Mouse (Mus musculus): Measurements from ENCODE around the gene Phf13.
A peak's percentile ranks its signal among the peaks of the same experiment; 100 is the strongest.

The Phf13 gene

DNA sequence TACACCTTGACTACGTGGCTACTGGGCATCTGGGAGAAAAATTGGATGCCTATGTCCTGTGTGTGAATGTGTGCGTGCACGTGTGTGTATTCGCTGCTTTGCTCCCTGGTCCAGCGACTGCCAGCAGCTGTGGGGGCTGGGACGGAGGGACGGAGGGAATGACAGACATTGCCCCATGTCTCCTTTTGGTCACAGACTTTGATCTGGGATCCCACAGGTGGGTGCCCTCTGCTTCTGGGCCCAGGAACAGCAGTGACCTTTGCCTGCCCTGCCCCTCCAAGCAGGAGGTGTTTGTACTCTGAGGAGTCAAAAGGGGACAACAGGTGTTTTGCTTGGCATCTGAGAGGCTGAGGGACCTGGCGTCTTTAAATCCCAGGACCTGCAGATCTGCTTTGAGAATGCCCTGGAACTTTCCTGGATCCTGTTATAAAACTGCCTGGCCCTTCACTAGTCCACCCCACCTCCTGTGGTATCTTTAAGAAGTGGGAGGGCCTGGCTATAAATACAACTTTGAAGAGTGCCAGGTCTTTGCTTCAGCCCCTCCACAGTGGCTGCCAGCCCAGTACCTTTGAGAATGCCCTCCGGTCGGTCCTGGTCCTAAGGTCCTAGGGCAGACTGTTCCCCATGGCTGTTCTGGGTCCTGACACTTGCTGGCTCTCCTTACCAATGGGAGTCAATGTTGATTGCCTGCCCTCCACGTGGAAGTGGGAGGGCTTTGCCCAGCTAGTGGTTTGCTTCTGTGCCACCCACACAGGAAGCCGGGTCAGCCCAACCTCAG, 17.2 kb upstream of the Phf13 start:
- no peak for DNase-seq (ENCODE audit: low read depth)

DNA sequence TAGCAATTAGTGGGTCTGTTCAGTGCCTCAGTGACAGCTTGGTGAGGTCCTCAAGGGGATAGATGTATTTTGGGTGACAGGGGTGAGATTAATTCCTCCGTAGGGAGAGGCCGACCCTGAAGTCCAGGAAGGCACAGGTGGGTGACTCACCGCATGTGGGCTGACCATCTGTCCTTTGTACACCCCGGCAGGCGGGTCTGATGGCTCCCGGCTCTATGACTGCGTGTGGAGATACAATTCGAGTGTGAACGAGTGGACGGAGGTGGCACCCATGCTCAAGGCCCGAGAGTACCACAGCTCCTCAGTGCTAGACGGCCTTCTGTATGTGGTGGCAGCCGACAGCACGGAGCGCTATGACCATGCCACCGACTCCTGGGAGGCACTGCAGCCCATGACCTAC, 16.1 kb upstream of the Phf13 start:
- no peak for DNase-seq (ENCODE audit: low read depth)

DNA sequence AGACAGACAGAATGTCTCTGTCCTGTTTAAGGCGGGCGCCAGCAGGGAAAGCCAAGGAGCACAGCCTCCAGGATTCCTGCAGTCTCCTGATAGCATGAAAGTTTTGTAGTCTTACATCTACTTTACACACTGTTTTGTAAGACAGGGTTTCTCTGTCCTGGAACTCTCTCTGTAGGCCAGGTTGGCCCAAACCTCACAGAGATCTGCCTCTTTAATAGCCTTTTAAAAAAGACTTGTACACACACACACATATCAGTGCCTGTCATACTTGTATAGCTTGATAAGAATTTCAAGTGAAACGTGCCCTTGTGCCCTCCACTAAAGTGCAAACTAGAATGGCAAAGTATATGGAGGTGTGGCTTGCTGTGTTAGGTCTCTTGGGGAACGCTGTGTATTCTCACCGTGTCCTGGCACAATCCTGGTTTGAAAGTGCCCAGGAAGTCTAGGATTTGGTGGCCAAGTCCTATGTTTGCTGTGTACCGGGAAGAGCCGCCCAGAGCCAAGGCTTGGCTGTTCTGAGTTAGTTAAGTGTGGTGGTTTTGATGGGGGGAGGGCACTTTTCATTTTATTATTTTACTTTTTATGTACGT, 15.2 kb upstream of the Phf13 start:
- no peak for DNase-seq (ENCODE audit: low read depth)

- no peak for DNase-seq (ENCODE audit: low read depth)
Measured at GRCm38 (mm10) chr4:152010707-152011134, 14.7 kb upstream of the Phf13 start.

GRCm38 (mm10) chr4:152010091-152010706, 14.1 kb upstream of the Phf13 start:
- no peak for DNase-seq (ENCODE audit: low read depth)

DNA sequence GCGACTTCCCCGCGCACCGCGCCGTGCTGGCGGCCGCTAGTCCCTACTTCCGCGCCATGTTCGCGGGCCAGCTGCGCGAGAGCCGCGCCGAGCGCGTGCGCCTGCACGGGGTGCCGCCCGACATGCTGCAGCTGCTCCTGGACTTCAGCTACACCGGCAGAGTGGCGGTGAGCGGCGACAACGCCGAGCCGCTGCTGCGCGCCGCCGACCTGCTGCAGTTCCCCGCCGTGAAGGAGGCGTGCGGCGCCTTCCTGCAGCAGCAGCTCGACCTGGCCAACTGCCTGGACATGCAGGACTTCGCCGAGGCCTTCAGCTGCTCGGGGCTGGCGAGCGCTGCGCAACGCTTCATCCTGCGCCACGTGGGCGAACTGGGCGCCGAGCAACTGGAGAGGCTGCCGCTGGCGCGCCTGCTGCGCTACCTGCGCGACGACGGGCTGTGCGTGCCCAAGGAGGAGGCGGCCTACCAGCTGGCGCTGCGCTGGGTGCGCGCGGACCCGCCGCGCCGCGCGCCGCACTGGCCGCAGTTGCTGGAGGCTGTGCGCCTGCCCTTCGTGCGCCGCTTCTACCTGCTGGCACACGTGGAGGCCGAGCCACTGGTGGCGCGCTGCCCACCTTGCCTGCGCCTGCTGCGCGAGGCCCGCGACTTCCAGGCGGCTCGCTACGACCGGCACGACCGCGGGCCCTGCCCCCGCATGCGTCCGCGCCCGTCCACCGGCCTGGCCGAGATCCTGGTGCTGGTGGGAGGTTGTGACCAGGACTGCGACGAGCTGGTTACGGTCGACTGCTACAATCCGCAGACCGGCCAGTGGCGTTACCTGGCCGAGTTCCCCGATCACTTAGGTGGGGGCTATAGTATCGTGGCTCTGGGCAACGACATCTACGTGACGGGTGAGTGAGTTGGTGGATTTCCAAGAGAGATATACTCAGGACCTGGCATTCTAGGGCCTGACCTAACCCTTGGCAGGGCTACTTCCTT, 13.3 kb upstream of the Phf13 start:
- no peak for DNase-seq (ENCODE audit: low read depth)

DNA sequence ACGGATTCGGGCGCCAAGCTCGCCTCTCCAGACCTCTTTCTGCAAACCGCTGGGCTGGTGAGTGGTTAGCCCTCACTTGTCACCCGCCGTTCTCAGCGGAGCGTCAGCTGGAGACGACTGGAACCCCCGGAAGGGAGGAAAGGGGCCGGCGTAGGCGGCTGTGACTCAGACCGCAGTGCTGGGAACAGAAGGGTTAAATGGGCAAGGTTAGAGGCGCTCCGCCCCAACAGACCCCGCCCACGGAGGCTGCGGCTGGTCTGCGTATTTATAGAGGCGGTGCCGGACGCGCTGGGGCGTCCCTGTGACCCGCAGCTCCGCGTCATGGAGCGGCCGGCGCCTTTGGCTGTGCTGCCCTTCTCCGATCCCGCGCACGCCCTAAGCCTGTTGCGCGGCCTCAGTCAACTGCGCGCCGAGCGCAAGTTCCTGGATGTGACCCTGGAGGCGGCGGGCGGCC, 12.6 kb upstream of the Phf13 start, which contains the start of gene Klhl21:
Gene Klhl21 (plus strand): TSS at position 182 of the 454 bp plus-strand sequence.
- DNase-seq (ENCODE audit: low read depth): peak; percentile 93

DNA sequence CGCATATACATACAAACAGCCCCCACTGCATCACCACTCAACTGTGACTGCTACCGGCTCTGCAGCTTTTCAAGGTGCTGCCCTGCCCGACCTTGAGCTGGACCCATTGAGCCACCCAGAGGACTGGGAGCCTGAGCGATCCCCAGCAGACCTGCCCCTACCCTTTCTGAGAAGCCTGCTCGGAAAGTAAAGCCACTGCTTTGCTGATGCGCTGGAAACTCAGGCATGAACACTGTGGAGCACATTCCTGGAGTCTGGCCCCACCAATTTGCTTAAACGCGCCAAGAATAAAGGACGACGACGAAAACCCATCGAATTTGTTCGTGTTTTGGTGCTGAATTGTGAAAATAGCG, 12.1 kb upstream of the Phf13 start:
- no peak for DNase-seq (ENCODE audit: low read depth)

DNA sequence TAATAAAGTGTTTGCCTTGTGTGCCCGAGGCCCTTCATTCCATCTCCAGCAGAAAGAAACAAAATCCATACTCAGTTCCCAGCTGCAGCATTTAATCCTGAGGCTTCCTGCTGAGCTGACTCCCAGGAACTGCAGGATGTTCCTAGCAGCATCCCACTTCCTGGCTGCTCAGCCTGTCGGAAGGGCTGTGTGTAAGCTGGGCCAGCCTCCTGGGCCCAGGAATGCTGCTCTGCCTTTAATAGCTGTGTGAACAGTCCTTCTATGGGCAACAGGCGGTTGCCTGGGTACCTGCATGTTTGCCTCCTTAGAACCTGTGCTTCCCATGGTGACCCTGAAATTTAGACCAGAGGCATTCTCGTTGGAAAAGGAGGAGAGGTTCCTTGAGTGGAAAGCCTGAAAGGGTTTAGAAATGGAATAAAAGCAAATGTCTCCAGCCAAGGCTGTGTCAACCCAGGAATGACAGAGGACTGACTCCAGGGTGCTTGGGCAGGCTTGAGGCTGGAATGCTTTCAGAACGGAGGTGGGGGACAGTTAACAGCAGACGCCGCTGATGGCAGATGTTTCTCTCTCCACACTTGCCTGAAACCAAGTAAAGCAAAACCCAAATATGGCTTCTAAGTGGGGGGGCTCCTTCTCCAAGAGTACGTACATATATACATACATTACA, 11.6 kb upstream of the Phf13 start:
- no peak for DNase-seq (ENCODE audit: low read depth)

DNA sequence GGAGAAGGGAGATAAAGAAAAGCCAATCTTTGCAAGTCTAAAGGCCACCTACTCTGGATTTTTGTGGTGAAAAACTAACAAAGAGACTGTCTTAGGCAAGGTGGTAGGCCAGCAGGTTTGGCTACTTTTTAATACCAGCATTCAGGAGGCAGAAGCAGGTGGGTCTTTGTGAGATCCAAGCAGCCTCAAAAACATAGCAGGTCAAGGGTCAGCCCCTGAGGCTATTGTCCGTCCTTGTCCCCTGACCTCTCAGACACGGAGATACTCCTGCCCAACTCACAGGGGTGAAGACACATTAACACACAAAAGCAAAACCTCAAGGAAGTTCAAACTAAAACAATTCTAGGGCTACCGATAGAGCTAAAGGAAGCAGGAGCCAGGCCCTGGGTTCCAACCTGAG, 10.8 kb upstream of the Phf13 start:
- no peak for DNase-seq (ENCODE audit: low read depth)

GRCm38 (mm10) chr4:152006137-152006536, 10.1 kb upstream of the Phf13 start:
- no peak for DNase-seq (ENCODE audit: low read depth)

- DNase-seq (ENCODE audit: low read depth): no peak
Measured at GRCm38 (mm10) chr4:152002063-152002462, 6.0 kb upstream of the Phf13 start.

DNA sequence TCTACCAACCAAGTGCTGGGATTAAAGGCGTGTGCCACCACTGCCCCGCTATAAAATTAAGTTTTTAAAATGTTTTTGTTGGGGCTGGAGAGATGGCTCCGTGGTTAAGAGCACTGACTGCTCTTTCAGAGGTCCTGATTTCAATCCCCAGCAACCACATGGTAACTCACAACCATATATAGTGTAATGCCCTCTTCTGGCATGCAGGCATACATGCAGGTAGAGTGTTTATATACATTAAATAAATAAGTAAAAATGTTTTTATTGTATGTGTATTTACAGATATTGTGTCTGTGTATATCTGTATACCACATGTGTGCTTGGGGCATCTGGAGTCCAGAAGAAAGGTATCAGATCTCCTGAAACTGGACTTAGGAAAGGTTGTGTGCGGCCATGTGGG, 5.3 kb upstream of the Phf13 start:
- DNase-seq (ENCODE audit: low read depth): no peak

DNA sequence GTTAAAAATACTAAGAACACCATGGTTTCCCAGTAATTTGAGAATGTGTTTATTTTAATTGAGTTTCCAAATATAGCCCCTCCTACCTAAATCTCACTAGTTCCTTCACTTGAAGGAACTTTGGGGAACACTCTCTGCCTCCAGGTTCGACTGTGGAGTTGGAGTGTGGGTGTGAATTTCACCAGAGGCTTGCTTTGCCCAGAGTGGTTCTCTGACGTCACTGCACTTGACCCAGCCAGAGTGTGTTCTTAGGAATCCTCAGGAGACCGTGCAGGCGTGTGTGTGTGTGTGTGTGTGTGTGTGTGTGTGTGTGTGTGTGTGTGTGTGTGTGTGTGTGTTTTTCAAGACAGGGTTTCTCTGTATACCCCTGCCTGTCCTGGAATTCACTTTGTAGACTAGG, 4.8 kb upstream of the Phf13 start:
- no peak for DNase-seq (ENCODE audit: low read depth)

GRCm38 (mm10) chr4:151999481-151999880, 3.4 kb upstream of the Phf13 start:
- no peak for DNase-seq (ENCODE audit: low read depth)

- DNase-seq (ENCODE audit: low read depth): no peak
Measured at GRCm38 (mm10) chr4:151997701-151998100, 1.6 kb upstream of the Phf13 start.

- DNase-seq (ENCODE audit: low read depth): no peak
Measured at GRCm38 (mm10) chr4:151996951-151997222, 829 bp upstream of the Phf13 start.

- no peak for DNase-seq (ENCODE audit: low read depth)
Measured at GRCm38 (mm10) chr4:151995371-151996172, 486 bp downstream of the Phf13 start.

- DNase-seq (ENCODE audit: low read depth): no peak
Measured at GRCm38 (mm10) chr4:151994228-151995171, 1.6 kb downstream of the Phf13 start.

DNA sequence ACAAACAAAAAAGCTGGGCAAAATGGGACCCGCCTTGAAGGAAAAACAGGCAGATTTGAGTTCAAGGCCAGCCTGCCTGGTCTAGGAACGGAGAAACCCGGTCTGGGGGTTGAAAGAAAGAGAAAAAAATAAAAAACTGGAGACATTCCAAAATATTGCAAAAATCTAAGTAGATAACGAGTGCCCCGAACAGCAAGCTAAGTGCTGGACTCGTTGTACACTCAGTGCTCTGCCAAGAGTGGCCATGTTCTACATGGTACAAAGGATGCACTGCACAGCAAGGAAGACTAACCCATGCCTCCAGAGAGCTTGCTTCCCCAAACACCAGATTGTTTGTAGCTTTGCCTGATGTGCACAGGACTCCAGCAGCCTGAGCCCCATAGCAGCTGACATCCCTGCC, 3.0 kb downstream of the Phf13 start:
- DNase-seq (ENCODE audit: low read depth): no peak

All from c-Kit-positive CD71-negative TER-119-negative erythroid progenitor cells, embryonic 14.5 days (primary cell).